Mouse (Mus musculus) layer of hippocampus, adult 2 months (tissue): ENCODE results near the gene Taz. TPM values are rescaled to one million over a fixed set of nuclear protein-coding genes. Genes with fewer than 3 reads are reported as not detected.

Experiments
- DNase-seq, 2 experiments: peaks; one replicate each; pipeline ENCODE4 v3.0.0; 2022; ENCODE audit warnings: low spot score in 2 of 2
- H3K27ac ChIP-seq: fragments of 200-600 bp; 2 replicates; pipeline ENCODE4 v1.8.1; 2022
- H3K4me3 ChIP-seq: fragments of 200-600 bp; 2 replicates; pipeline ENCODE4 v1.8.1; 2022; ENCODE audit warnings: mild to moderate bottlenecking
- CTCF ChIP-seq: fragments of 200-600 bp; conservative IDR thresholded peaks from 2 replicates; pipeline ENCODE4 v1.8.1; 2022; ENCODE audit warnings: antibody characterized with exemption, mild to moderate bottlenecking, moderate library complexity
- microRNA-seq, 2 experiments: library from miRNA; unstranded; fragments of <30 nt; microRNA quantifications; one replicate each; pipeline ENCODE4 v1.2.0; 2021
- total RNA-seq, 2 experiments: library from RNA; stranded (reverse); gene quantifications; 2 replicates each; pipeline ENCODE4 v1.2.3; 2021

The Taz gene
- total RNA-seq, 2 experiments from 2014 or later, result 61.4 to 71.4 TPM

DNA sequence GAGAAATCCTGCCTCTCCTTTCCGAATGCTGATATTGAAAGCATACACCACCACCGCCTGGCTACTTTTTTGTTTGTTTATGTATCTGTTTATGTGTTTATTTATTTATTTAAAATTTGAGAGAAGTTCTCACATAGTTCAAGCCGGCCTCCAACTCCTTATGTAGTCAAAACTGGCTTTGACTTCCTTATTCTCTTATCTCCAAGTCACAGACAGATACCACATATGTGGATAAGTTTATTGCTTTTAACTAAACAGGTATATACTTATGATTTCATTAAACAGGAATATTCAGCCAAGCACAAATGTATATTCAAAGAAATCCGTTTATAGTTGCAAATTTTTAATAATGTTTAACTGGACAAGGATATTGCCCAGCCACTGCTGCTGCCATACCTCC is 11.7 kb downstream of the Taz start:
- no peak for DNase-seq
- H3K27ac ChIP-seq, result no peak overlapping the region
- H3K4me3 ChIP-seq, result no peak overlapping the region
- no peak for TF ChIP-seq CTCF

GRCm38 (mm10) chrX:74296538-74297448 is 15.1 kb downstream of the Taz start, which contains the start of gene Atp6ap1:
Gene Atp6ap1 (plus strand): TSS chrX:74297097.
- Histone ChIP-seq H3K4me3 (peak within 1 kb of the TSS; percentile 79), H3K27ac (peak within 1 kb of the TSS; percentile 89)
- DNase-seq, result peak; percentile 90 to 95
- no peak for TF ChIP-seq CTCF

DNA sequence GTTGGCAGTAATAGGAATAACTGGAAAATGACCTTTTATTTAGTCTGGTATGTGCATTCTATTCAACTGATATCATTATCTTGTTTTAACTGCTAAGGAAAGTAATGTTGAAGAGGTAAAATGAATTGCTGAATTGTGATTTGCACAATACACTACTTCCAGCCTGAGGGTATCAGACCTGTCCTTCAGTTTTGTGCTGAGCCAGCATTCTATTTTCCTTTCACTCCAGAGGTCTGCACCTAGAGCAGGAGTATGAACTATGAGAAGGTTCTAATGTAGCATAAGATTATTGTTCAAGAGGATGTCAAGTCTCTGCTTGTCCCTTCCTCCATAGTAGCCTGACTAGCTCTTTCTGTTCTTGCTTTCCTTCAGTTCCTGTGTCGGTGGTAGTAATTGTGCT is 16.6 kb downstream of the Taz start:
- no peak for TF ChIP-seq CTCF
- Histone ChIP-seq H3K27ac (no peak overlapping the region), H3K4me3 (no peak overlapping the region)
- no peak for DNase-seq

- Histone ChIP-seq H3K4me3 (no peak overlapping the region), H3K27ac (no peak overlapping the region)
- no peak for DNase-seq
- no peak for TF ChIP-seq CTCF
Observed at GRCm38 (mm10) chrX:74299721-74300120, 18.0 kb downstream of the Taz start.

- TF ChIP-seq CTCF, result peak; percentile 63
- Histone ChIP-seq H3K4me3 (peak within 1 kb of the TSS; percentile 67), H3K27ac (peak within 1 kb of the TSS; percentile 98)
- peak; percentile 37 to 66 for DNase-seq
Observed at GRCm38 (mm10) chrX:74304867-74305700, 23.4 kb downstream of the Taz start, which contains the start of gene Gdi1. Gene Gdi1 (plus strand): TSS chrX:74304998.

GRCm38 (mm10) chrX:74312540-74313464 is 31.1 kb downstream of the Taz start, which contains the start of gene Fam50a:
Gene Fam50a (plus strand): TSS chrX:74313033.
- Histone ChIP-seq H3K27ac (peak within 1 kb of the TSS; percentile 91), H3K4me3 (peak within 1 kb of the TSS; percentile 71)
- DNase-seq, result peak; percentile 82 to 91
- no peak for TF ChIP-seq CTCF

DNA sequence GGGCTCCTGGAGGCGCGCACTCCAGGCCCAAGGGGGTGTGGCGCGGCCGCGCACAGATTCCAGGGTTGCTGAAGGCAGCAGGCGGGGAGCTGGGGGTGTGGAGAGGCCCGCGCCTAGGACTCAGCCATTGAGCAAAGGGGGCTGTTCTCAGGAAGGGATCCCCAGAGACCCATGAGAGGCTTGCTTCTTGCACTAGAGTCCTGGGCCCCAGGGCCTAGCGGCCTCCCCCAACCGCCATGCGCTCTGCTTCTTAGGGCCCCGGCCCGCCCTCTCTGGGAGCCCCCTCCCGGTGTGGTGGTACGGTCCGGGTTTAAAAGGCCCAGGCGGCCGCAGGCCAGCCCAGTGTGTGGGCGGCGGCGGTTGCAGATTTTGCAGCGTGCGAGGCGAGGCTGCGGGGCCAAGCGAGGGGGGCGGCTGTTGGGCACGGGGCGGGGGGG is 47.0 kb downstream of the Taz start, which contains the start of gene Plxna3:
Gene Plxna3 (plus strand): TSS at position 342 of the 437 bp plus-strand sequence.
- Histone ChIP-seq H3K27ac (peak within 1 kb of the TSS; percentile 89), H3K4me3 (peak within 1 kb of the TSS; percentile 59)
- peak; percentile 14 to 25 for DNase-seq
- TF ChIP-seq CTCF, result no peak

- H3K27ac ChIP-seq, result peak overlapping the region; percentile 89
- H3K4me3 ChIP-seq, result peak overlapping the region; percentile 59
- TF ChIP-seq CTCF, result no peak
- no peak for DNase-seq
Observed at GRCm38 (mm10) chrX:74329215-74329671, 47.5 kb downstream of the Taz start.

- Histone ChIP-seq H3K4me3 (no peak overlapping the region; the same call in 1 of the 2 replicates), H3K27ac (no peak overlapping the region)
- no peak for DNase-seq
- TF ChIP-seq CTCF, result no peak
Observed at GRCm38 (mm10) chrX:74330166-74330930, 48.6 kb downstream of the Taz start.

Small RNAs within 50 kb of the gene (microRNA-seq; reads per million reads assigned to microRNA genes)
- gene Mir7091 (0 reads per million in 2 experiments), gene Mir7092 (0 reads per million in 2 experiments)

Other genes starting within 250 kb of the Taz start
- gene Opn1mw, start 154.4 kb upstream of the Taz start, total RNA-seq, result 1 to 10 TPM in 1 of 2 experiments, not detected in 1; 1.1 TPM
- 10 to 100 TPM; 90.6 to 94.2 TPM for gene Mecp2, start 146.5 kb upstream of the Taz start, total RNA-seq
- not detected for gene Tex28, start 114.1 kb upstream of the Taz start, total RNA-seq
- under 1 TPM in 1 of 2 experiments, not detected in 1; 0.17 TPM for gene Tktl1, start 104.7 kb upstream of the Taz start, total RNA-seq
- 10 to 100 TPM; 77.1 to 78.0 TPM for gene Flna, start 32.1 kb upstream of the Taz start, total RNA-seq
- gene Emd, start 27.2 kb upstream of the Taz start, total RNA-seq, result 10 to 100 TPM; 31.8 to 39.5 TPM
- 100 to 1,000 TPM; 137 to 175 TPM for gene Rpl10, start 11.1 kb upstream of the Taz start, total RNA-seq
- gene Dnase1l1, start 425 bp downstream of the Taz start, total RNA-seq, result 1 to 10 TPM; 1.6 to 2.1 TPM
- gene Atp6ap1, start 15.2 kb downstream of the Taz start, total RNA-seq, result 100 to 1,000 TPM; 306 to 330 TPM
- gene Gdi1, start 23.1 kb downstream of the Taz start, total RNA-seq, result 100 to 1,000 TPM; 620 to 624 TPM
- gene Fam50a, start 31.1 kb downstream of the Taz start, total RNA-seq, result 10 to 100 TPM; 28.1 to 33.7 TPM
- gene Plxna3, start 47.2 kb downstream of the Taz start, total RNA-seq, result 10 to 100 TPM; 31.5 to 32.0 TPM
- gene Lage3, start 71.7 kb downstream of the Taz start, total RNA-seq, result 10 to 100 TPM; 23.3 to 27.3 TPM
- 10 to 100 TPM; 61.1 to 65.1 TPM for gene Ubl4a, start 91.3 kb downstream of the Taz start, total RNA-seq
- 1 to 10 TPM; 2.8 to 3.1 TPM for gene Slc10a3, start 91.4 kb downstream of the Taz start, total RNA-seq
- 10 to 100 TPM; 18.3 to 23.8 TPM for gene Fam3a, start 111.4 kb downstream of the Taz start, total RNA-seq
- 10 to 100 TPM; 49.9 to 51.7 TPM for gene Ikbkg, start 111.4 kb downstream of the Taz start, total RNA-seq
- gene G6pdx, start 147.3 kb downstream of the Taz start, total RNA-seq, result 10 to 100 TPM; 27.1 to 30.2 TPM
- gene Gm6880, start 199.5 kb downstream of the Taz start, total RNA-seq, result not detected